Mouse (Mus musculus) bone marrow, adult 2 months (tissue): Measurements from ENCODE around the gene Ppfibp2.

Experiments
- CTCF ChIP-seq: fragments of 200-500 bp; IDR thresholded peaks from 2 replicates; pipeline ENCODE4 v1.5.1; 2011; ENCODE audit warnings: low read length, control low read depth; ENCODE audit not compliant: control insufficient read depth, insufficient read depth
- POLR2A ChIP-seq: fragments of 200-500 bp; IDR thresholded peaks from 2 replicates; pipeline ENCODE4 v1.6.1; 2011; ENCODE audit warnings: low read depth, mild to moderate bottlenecking, control low read depth, low read length, borderline replicate concordance; ENCODE audit not compliant: control insufficient read depth

DNA sequence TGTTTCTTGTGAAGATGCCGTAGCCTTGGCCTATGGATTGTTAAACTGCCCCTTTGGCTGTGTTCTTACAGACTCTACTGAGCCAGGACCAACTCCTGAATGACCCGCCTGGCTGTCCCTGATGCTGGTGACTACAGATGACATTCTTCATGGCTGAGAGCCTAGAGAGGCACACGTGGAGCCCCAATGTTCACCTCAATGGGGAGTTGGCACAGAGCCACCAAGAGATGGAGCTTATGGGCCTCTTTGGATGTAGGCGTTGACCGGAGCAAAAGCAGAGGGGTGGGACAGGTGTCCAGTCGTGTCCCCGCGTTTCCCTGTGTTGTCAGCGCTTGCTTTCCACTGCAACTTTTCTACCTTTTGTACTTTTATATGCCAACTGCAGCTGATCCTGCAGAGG, 152.5 kb downstream of the Ppfibp2 start:
- TF ChIP-seq CTCF (no peak), POLR2A (no peak)
